Mouse (Mus musculus): ENCODE data around the gene Parg. TPM values are rescaled to one million over a fixed set of nuclear protein-coding genes. Genes with fewer than 3 reads are reported as not detected.

The Parg gene
- total RNA-seq, 2 experiments from 2014 or later: 30.3 to 39.6 TPM

GRCm38 (mm10) chr14:32321732-32322685 is 120.3 kb downstream of the Parg start, which contains the start of gene Ogdhl:
Gene Ogdhl (plus strand): TSS chr14:32322019.
- DNase-seq: peak; percentile 85

GRCm38 (mm10) chr14:32323221-32323620 is 121.5 kb downstream of the Parg start:
- no peak for DNase-seq

GRCm38 (mm10) chr14:32327366-32327765 is 125.6 kb downstream of the Parg start:
- no peak for DNase-seq

GRCm38 (mm10) chr14:32332515-32333445 is 131.0 kb downstream of the Parg start:
- DNase-seq: no peak

GRCm38 (mm10) chr14:32336021-32336420 is 134.3 kb downstream of the Parg start:
- no peak for DNase-seq

GRCm38 (mm10) chr14:32336547-32336946 is 134.8 kb downstream of the Parg start:
- DNase-seq: no peak

GRCm38 (mm10) chr14:32341823-32342222 is 140.1 kb downstream of the Parg start:
- DNase-seq: no peak

- no peak for DNase-seq
These were observed 142.4 kb downstream of the Parg start for GRCm38 (mm10) chr14:32344176-32344575.

- DNase-seq: no peak
These were observed 142.9 kb downstream of the Parg start for GRCm38 (mm10) chr14:32344694-32345093.

Other genes with a start within 250 kb of the Parg start
- gene Galnt15, start 173.0 kb upstream of the Parg start, total RNA-seq (2021): 1 to 10 TPM; 3.0 TPM
- gene Oxnad1, start 116.6 kb upstream of the Parg start, total RNA-seq (2021): 10 to 100 TPM; 39.7 to 44.3 TPM
- gene Dph3, start 116.2 kb upstream of the Parg start, total RNA-seq (2021): 10 to 100 TPM; 81.4 to 84.0 TPM
- not detected for gene Msmb, start 59.9 kb upstream of the Parg start, total RNA-seq (2021)
- 100 to 1,000 TPM in 1 of 2 experiments, 10 to 100 TPM in 1; 99.0 to 115 TPM for gene Ncoa4, start 42.1 kb upstream of the Parg start, total RNA-seq (2021)
- 100 to 1,000 TPM; 165 to 176 TPM for gene Timm23, start 51 bp upstream of the Parg start, total RNA-seq (2021)
- 10 to 100 TPM in 1 of 2 experiments, 1 to 10 TPM in 1; 9.7 to 11.3 TPM for gene Ogdhl, start 120.1 kb downstream of the Parg start, total RNA-seq (2021)
- gene 1700024G13Rik, start 186.4 kb downstream of the Parg start, total RNA-seq (2021): not detected